Mouse (Mus musculus) gastrocnemius, postnatal 10 days (tissue): Measurements from ENCODE around the gene Barhl2. TPM values are rescaled to one million over a fixed set of nuclear protein-coding genes. Genes with fewer than 3 reads are reported as not detected.

ENCODE experiments used
- total RNA-seq, 2 experiments: library from RNA; stranded (reverse); gene quantifications; 2 replicates each; pipeline ENCODE4 v1.2.3; 2021

The Barhl2 gene
- total RNA-seq, 2 experiments from 2014 or later, result not detected

Other genes starting within 250 kb of the Barhl2 start
- not detected for gene Gm17304, start 150.9 kb upstream of the Barhl2 start, total RNA-seq
- gene Zfp644, start 239.1 kb upstream of the Barhl2 start, total RNA-seq, result 10 to 100 TPM; 55.2 to 62.6 TPM